Mouse (Mus musculus) limb, embryonic 14.5 days (tissue): ENCODE measurements at regions not wholly inside any gene's neighbourhood (a gene's known extent, or its start where the extent isn't known, plus 50 kb on each side); places are given as distances from the start of the nearest gene placed in this dataset.
"Not testable (repeated sequence)": the region's sequence is repeated elsewhere in the genome, so short reads cannot be mapped to it uniquely, and the experiment has no call there.

Experiments
- ATAC-seq: fragments of 200-750 bp; cut with Nextera tagmentation; 2 replicates; pipeline ENCODE4 v1.8.0; 2017; ENCODE audit warnings: low read depth, moderate number of reproducible peaks, moderate TSS enrichment; ENCODE audit not compliant: low FRiP score
- DNase-seq: peaks from one replicate; pipeline ENCODE4 v3.0.0-alpha.2; 2015; ENCODE audit warnings: low spot score
- H3K27ac ChIP-seq: fragments of 300-500 bp; sonication (generic); replicated peaks from 2 replicates; pipeline ENCODE4 v1.5.1; 2014; ENCODE audit warnings: low read depth, mild to moderate bottlenecking, low read length, moderate library complexity, mixed read lengths
- H3K27me3 ChIP-seq: fragments of 300-500 bp; sonication (generic); 2 replicates; pipeline ENCODE4 v1.6.1; 2014; ENCODE audit warnings: low read length, mixed read lengths; ENCODE audit not compliant: control insufficient read depth, insufficient read depth
- H3K36me3 ChIP-seq: fragments of 300-500 bp; sonication (generic); 2 replicates; pipeline ENCODE4 v1.6.1; 2014; ENCODE audit warnings: mild to moderate bottlenecking, low read length, moderate library complexity, mixed read lengths; ENCODE audit not compliant: control insufficient read depth, insufficient read depth
- H3K4me1 ChIP-seq: fragments of 300-500 bp; sonication (generic); 2 replicates; pipeline ENCODE4 v1.6.1; 2014; ENCODE audit warnings: antibody characterized with exemption, low read length, mixed read lengths; ENCODE audit not compliant: control insufficient read depth, insufficient read depth
- H3K4me2 ChIP-seq: fragments of 300-500 bp; sonication (generic); replicated peaks from 2 replicates; pipeline ENCODE4 v1.6.1; 2014; ENCODE audit warnings: low read depth, mild to moderate bottlenecking, low read length, moderate library complexity; ENCODE audit not compliant: severe bottlenecking
- H3K4me3 ChIP-seq: fragments of 300-500 bp; sonication (generic); replicated peaks from 2 replicates; pipeline ENCODE4 v1.5.1; 2014; ENCODE audit warnings: low read length
- H3K9ac ChIP-seq: fragments of 300-500 bp; sonication (generic); 2 replicates; pipeline ENCODE4 v1.6.1; 2014; ENCODE audit warnings: mild to moderate bottlenecking, low read depth, low read length, moderate library complexity; ENCODE audit not compliant: severe bottlenecking
- H3K9me3 ChIP-seq: fragments of 300-500 bp; sonication (generic); 2 replicates; pipeline ENCODE4 v1.6.1; 2016; ENCODE audit warnings: low read length; ENCODE audit not compliant: control insufficient read depth
- POLR2A ChIP-seq: fragments of 200-500 bp; IDR thresholded peaks from 2 replicates; pipeline ENCODE4 v1.8.0; 2012; ENCODE audit warnings: inconsistent platforms, mild to moderate bottlenecking, moderate library complexity, borderline replicate concordance; ENCODE audit not compliant: insufficient read depth, insufficient read length; ENCODE audit errors: extremely low read depth
- WGBS: fragments of 180-500 bp; shearing (Covaris S2); extraction: QIAGEN DNeasy Blood & Tissue Kit; methylation state at CpG from one replicate; pipeline ENCODE4 v1.1.7; 2014; 5-methylcytosine and 5-hydroxymethylcytosine counted together

- H3K9me3 ChIP-seq, result no peaks in the 10 kb centered on the region
- peak overlapping the region; percentile 60 for H3K9ac ChIP-seq
- WGBS, result under 1% methylated on average over 45 of the region's 77 CpGs
- ATAC-seq (peak; percentile 59; the same call in 1 of the 2 replicates), DNase-seq (peak; percentile 10)
- no peaks in the 10 kb centered on the region for H3K4me1 ChIP-seq
- no peak overlapping the region for H3K27ac ChIP-seq
- H3K36me3 ChIP-seq, result no peaks in the 10 kb centered on the region
- H3K4me3 ChIP-seq, result peak overlapping the region; percentile 58
- H3K27me3 ChIP-seq, result peaks cover 32% of the 10 kb centered on the region
- peak overlapping the region; percentile 98 for H3K4me2 ChIP-seq
- 0 out of 2 replicates have a peak, but pooled peaks have one; percentile 11 for TF ChIP-seq POLR2A
Observed at GRCm38 (mm10) chr1:18058211-18058971, 87.3 kb downstream of the Crisp4 start.

GRCm38 (mm10) chr1:18057646-18058210, 88.0 kb downstream of the Crisp4 start:
- Histone ChIP-seq H3K27ac (no peak overlapping the region), H3K4me3 (peak overlapping the region; percentile 58), H3K9ac (peak overlapping the region; percentile 60), H3K9me3 (no peaks in the 10 kb centered on the region), H3K4me1 (no peaks in the 10 kb centered on the region), H3K27me3 (peaks cover 32% of the 10 kb centered on the region), H3K36me3 (no peaks in the 10 kb centered on the region), H3K4me2 (peak overlapping the region; percentile 98)
- DNase-seq, result peak; percentile 5
- 2% methylated on average over 23 of the region's 26 CpGs for WGBS
- TF ChIP-seq POLR2A, result no peak
- ATAC-seq, result 0 out of 2 replicates have a peak, but pooled peaks have one; percentile 12

- peaks cover 32% of the 10 kb centered on the region for H3K27me3 ChIP-seq
- not testable (repeated sequence) for ATAC-seq, H3K4me1 ChIP-seq, H3K36me3 ChIP-seq, H3K9ac ChIP-seq, H3K27ac ChIP-seq, DNase-seq, H3K9me3 ChIP-seq
- H3K4me3 ChIP-seq, result peak overlapping the region; percentile 58; the same call in 1 of the 2 replicates
- 6% methylated on average over 11 of the region's 11 CpGs for WGBS
- peak overlapping the region; percentile 98; the same call in 1 of the 2 replicates for H3K4me2 ChIP-seq
Observed at GRCm38 (mm10) chr1:18057003-18057402, 88.7 kb downstream of the Crisp4 start.

- Histone ChIP-seq H3K27me3 (no peaks in the 10 kb centered on the region), H3K9me3 (no peaks in the 10 kb centered on the region), H3K4me3 (no peak overlapping the region), H3K9ac (no peak overlapping the region), H3K36me3 (no peaks in the 10 kb centered on the region), H3K27ac (no peak overlapping the region), H3K4me2 (no peak overlapping the region), H3K4me1 (no peaks in the 10 kb centered on the region)
- no peak for TF ChIP-seq POLR2A
- ATAC-seq (no peak), DNase-seq (no peak)
- WGBS, result 62% methylated on average over 3 of the region's 3 CpGs
Observed at GRCm38 (mm10) chr1:18030226-18030625, 115.5 kb downstream of the Crisp4 start.

GRCm38 (mm10) chr1:18012941-18013340, 132.8 kb downstream of the Crisp4 start:
- not testable (repeated sequence) for H3K4me2 ChIP-seq, H3K4me3 ChIP-seq, H3K4me1 ChIP-seq, H3K27ac ChIP-seq, H3K9me3 ChIP-seq, H3K36me3 ChIP-seq, H3K9ac ChIP-seq, ATAC-seq, H3K27me3 ChIP-seq
- DNase-seq, result peak; percentile 42
